In genomic region chr10:103862120-103862519, GRCm38 (mm10) we compare ENCODE assay signal across 25 mouse cellular contexts.
"Had no signal": no experiment of that assay in that cellular context is flagged by ENCODE, and none has a peak within 500 bp of the region (broad histone marks: within the 10 kb centered on the region; RNA-seq: fewer than 3 reads in every experiment).

No protein-coding gene starts in this region.

- H3K4me2 ChIP-seq: embryonic facial prominence, embryonic 12.5 days; embryonic facial prominence, embryonic 13.5 days; embryonic facial prominence, embryonic 15.5 days; forebrain, embryonic 12.5 days; forebrain, embryonic 13.5 days; forebrain, embryonic 15.5 days; heart, embryonic 11.5 days had no signal

- H3K36me3 ChIP-seq: embryonic facial prominence, embryonic 10.5 days; embryonic facial prominence, embryonic 12.5 days; embryonic facial prominence, embryonic 13.5 days; embryonic facial prominence, embryonic 15.5 days; forebrain, embryonic 10.5 days; forebrain, embryonic 12.5 days; forebrain, embryonic 15.5 days; heart, embryonic 10.5 days had no signal

- H3K9ac ChIP-seq: embryonic facial prominence, embryonic 12.5 days; embryonic facial prominence, embryonic 13.5 days; embryonic facial prominence, embryonic 15.5 days; forebrain, embryonic 12.5 days; forebrain, embryonic 13.5 days; forebrain, embryonic 15.5 days; forebrain, postnatal 0 days had no signal

- DNase-seq: cerebellum, adult 9-11 months; cerebellum, postnatal 10 days; cerebellum, postnatal 14 days; cerebellum, postnatal 36 days; embryo, embryonic 11 days; forebrain, postnatal 0 days; gastrocnemius, adult 2 months; gastrocnemius, postnatal 10 days; gastrocnemius, postnatal 14 days; gastrocnemius, postnatal 25 days; gastrocnemius, postnatal 36 days; heart, adult 11 months; heart, adult 18-20 months; heart, adult 2 months had no signal

- H3K4me3 ChIP-seq: embryonic facial prominence, embryonic 10.5 days; embryonic facial prominence, embryonic 12.5 days; embryonic facial prominence, embryonic 13.5 days; embryonic facial prominence, embryonic 15.5 days; erythroblast, embryonic 14.5 days; forebrain, embryonic 10.5 days; forebrain, embryonic 12.5 days; forebrain, embryonic 13.5 days; forebrain, embryonic 15.5 days; gastrocnemius, adult 2 months; heart, adult 2 months; heart, embryonic 10.5 days had no signal

- H3K27me3 ChIP-seq: embryonic facial prominence, embryonic 12.5 days; embryonic facial prominence, embryonic 13.5 days; embryonic facial prominence, embryonic 15.5 days; forebrain, embryonic 12.5 days; forebrain, embryonic 13.5 days; forebrain, embryonic 15.5 days had no signal

- H3K4me1 ChIP-seq: embryonic facial prominence, embryonic 10.5 days; embryonic facial prominence, embryonic 12.5 days; embryonic facial prominence, embryonic 13.5 days; embryonic facial prominence, embryonic 15.5 days; forebrain, embryonic 10.5 days; forebrain, embryonic 12.5 days; forebrain, embryonic 13.5 days; forebrain, embryonic 15.5 days; heart, embryonic 10.5 days had no signal

- H3K27ac ChIP-seq: embryonic facial prominence, embryonic 10.5 days; embryonic facial prominence, embryonic 12.5 days; embryonic facial prominence, embryonic 13.5 days; embryonic facial prominence, embryonic 15.5 days; forebrain, embryonic 10.5 days; forebrain, embryonic 12.5 days; forebrain, embryonic 13.5 days; forebrain, embryonic 15.5 days; gastrocnemius, adult 2 months; heart, adult 2 months; heart, embryonic 10.5 days had no signal

- H3K9me3 ChIP-seq: embryonic facial prominence, embryonic 10.5 days; embryonic facial prominence, embryonic 12.5 days; embryonic facial prominence, embryonic 13.5 days; embryonic facial prominence, embryonic 15.5 days; forebrain, embryonic 10.5 days; forebrain, embryonic 12.5 days; forebrain, embryonic 13.5 days; forebrain, embryonic 15.5 days; heart, embryonic 10.5 days had no signal
